Comparison of ENCODE assay signal across 8 mouse cellular contexts in genomic region chr1:180458274-180458673, GRCm38 (mm10). TPM values are rescaled to one million over a fixed set of nuclear protein-coding genes. Genes with fewer than 3 reads are reported as not detected.
DNase-seq lines count a peak whose midpoint lies in the region; ATAC-seq and TF ChIP-seq lines count a peak whose summit lies in the region.

No protein-coding gene starts in this region.

- H3K36me3 ChIP-seq in midbrain, embryonic 11.5 days (ENCODE audit: control insufficient read depth, insufficient read depth, low read length), result no peaks in the 10 kb centered on the region
- H3K36me3 ChIP-seq in midbrain, embryonic 13.5 days, result no peaks in the 10 kb centered on the region
- H3K36me3 ChIP-seq in hindbrain, postnatal 0 days (ENCODE audit: insufficient read depth, low read length), result no peaks in the 10 kb centered on the region
- no peaks in the 10 kb centered on the region for H3K36me3 ChIP-seq in small intestine, adult 2 months (ENCODE audit: control insufficient read depth, insufficient read depth, low read length)

- no peak for ATAC-seq in midbrain, embryonic 11.5 days (ENCODE audit: low FRiP score)
- no peak for ATAC-seq in midbrain, embryonic 13.5 days
- ATAC-seq in hindbrain, postnatal 0 days, result peak; percentile 54; the same call in 1 of the 2 replicates
- ATAC-seq in erythroblast, adult 5-6 weeks (replicated peaks; ENCODE audit: low FRiP score, poor library complexity, severe bottlenecking), result no peak

- H3K4me1 ChIP-seq in midbrain, embryonic 11.5 days (ENCODE audit: control insufficient read depth, insufficient read depth, low read length), result no peaks in the 10 kb centered on the region; the same call in 1 of the 2 replicates
- H3K4me1 ChIP-seq in midbrain, embryonic 13.5 days (replicated peaks), result peaks cover 29% of the 10 kb centered on the region
- peaks cover 26% of the 10 kb centered on the region for H3K4me1 ChIP-seq in hindbrain, postnatal 0 days (ENCODE audit: insufficient read depth, low read length)
- no peaks in the 10 kb centered on the region for H3K4me1 ChIP-seq in small intestine, adult 2 months (ENCODE audit: control insufficient read depth, insufficient read depth, insufficient read length, low read length)

- no peak overlapping the region for H3K9ac ChIP-seq in midbrain, embryonic 11.5 days (ENCODE audit: low read length)
- no peak overlapping the region for H3K9ac ChIP-seq in midbrain, embryonic 13.5 days (replicated peaks)
- H3K9ac ChIP-seq in hindbrain, postnatal 0 days (replicated peaks; ENCODE audit: low read length), result no peak overlapping the region

- no peak overlapping the region for H3K27ac ChIP-seq in midbrain, embryonic 11.5 days (ENCODE audit: low read depth, low read length)
- no peak overlapping the region for H3K27ac ChIP-seq in midbrain, embryonic 13.5 days
- peak overlapping the region; percentile 60; the same call in 1 of the 2 replicates for H3K27ac ChIP-seq in hindbrain, postnatal 0 days
- peak overlapping the region; percentile 73 for H3K27ac ChIP-seq in small intestine, adult 2 months (ENCODE audit: insufficient read depth, low read depth, low read length)

- H3K4me2 ChIP-seq in midbrain, embryonic 11.5 days, result no peak overlapping the region
- H3K4me2 ChIP-seq in midbrain, embryonic 13.5 days (replicated peaks), result no peak overlapping the region
- H3K4me2 ChIP-seq in hindbrain, postnatal 0 days (ENCODE audit: low read depth, low read length), result 0 out of 2 replicates have a peak overlapping the region, but pooled peaks have one; percentile 5

- DNase-seq in embryo, embryonic 10 days (ENCODE audit: low spot score), result peak; percentile 36
- DNase-seq in embryo, embryonic 9.5 days (ENCODE audit: extremely low spot score), result no peak
- DNase-seq in midbrain, embryonic 11.5 days (ENCODE audit: low spot score, missing footprints), result peak; percentile 83
- peak; percentile 61 for DNase-seq in hindbrain, postnatal 0 days (ENCODE audit: low spot score)
- no peak for DNase-seq in adrenal gland, postnatal 25 days

- no peaks in the 10 kb centered on the region for H3K9me3 ChIP-seq in midbrain, embryonic 11.5 days (ENCODE audit: control insufficient read depth, low read length)
- no peaks in the 10 kb centered on the region for H3K9me3 ChIP-seq in midbrain, embryonic 13.5 days
- no peaks in the 10 kb centered on the region for H3K9me3 ChIP-seq in hindbrain, postnatal 0 days (ENCODE audit: low read length)

- H3K4me3 ChIP-seq in midbrain, embryonic 11.5 days (ENCODE audit: low read depth, low read length), result no peak overlapping the region
- no peak overlapping the region for H3K4me3 ChIP-seq in midbrain, embryonic 13.5 days (replicated peaks)
- H3K4me3 ChIP-seq in hindbrain, postnatal 0 days (ENCODE audit: low read length), result no peak overlapping the region
- no peak overlapping the region for H3K4me3 ChIP-seq in small intestine, adult 2 months (ENCODE audit: low read depth, low read length)

- TF ChIP-seq POLR2A in small intestine, adult 2 months (IDR thresholded peaks at IDR 0.05; ENCODE audit: low read depth, low read length), result no peak

- TF ChIP-seq CTCF in hindbrain, postnatal 0 days (IDR thresholded peaks at IDR 0.05; ENCODE audit: low read depth), result no peak
- TF ChIP-seq CTCF in small intestine, adult 2 months (IDR thresholded peaks at IDR 0.05; ENCODE audit: extremely low read depth, insufficient read length, insufficient replicate concordance, low read depth, low read length), result no peak

- H3K27me3 ChIP-seq in midbrain, embryonic 11.5 days (ENCODE audit: control insufficient read depth, insufficient read depth, low read length), result no peaks in the 10 kb centered on the region
- H3K27me3 ChIP-seq in midbrain, embryonic 13.5 days, result no peaks in the 10 kb centered on the region
- H3K27me3 ChIP-seq in hindbrain, postnatal 0 days (ENCODE audit: insufficient read depth, low read length), result no peaks in the 10 kb centered on the region
- no peaks in the 10 kb centered on the region; the same call in 1 of the 2 replicates for H3K27me3 ChIP-seq in small intestine, adult 2 months (ENCODE audit: control insufficient read depth, insufficient read depth, low read length)

- WGBS in midbrain, embryonic 11.5 days, result 63% methylated on average over 6 of the region's 6 CpGs
- 58% methylated on average over 6 of the region's 6 CpGs for WGBS in midbrain, embryonic 13.5 days
- WGBS in hindbrain, postnatal 0 days, result 35% methylated on average over 6 of the region's 6 CpGs
- 49% methylated on average over 6 of the region's 6 CpGs for WGBS in small intestine, adult 2 months

RNA-seq across cellular contexts. Expression of gene Stum, which starts 25.0 kb away (rescaled TPM):
- polyA plus RNA-seq in midbrain, embryonic 11.5 days (2014; fragmentation: Nextera tagmentation; extraction: Ambion mirVana), result 1.0 TPM in 2 replicates
- polyA plus RNA-seq in midbrain, embryonic 13.5 days (2015; fragmentation: Nextera tagmentation; extraction: Ambion mirVana), result 1.6 and 1.7 TPM in 2 replicates
- 105 and 114 TPM in 2 replicates for total RNA-seq in hindbrain, postnatal 0 days (2014; rRNA removed)
- 19.9 and 20.6 TPM in 2 replicates for polyA plus RNA-seq in hindbrain, postnatal 0 days (2015; fragmentation: Nextera tagmentation; extraction: Ambion mirVana)
- polyA plus RNA-seq in small intestine, adult 2 months (2012; rRNA removed), result 14.8 and 15.0 TPM in 2 replicates
- not detected in 2 replicates for total RNA-seq in erythroblast, adult 5-6 weeks (2015; ENCODE audit: low replicate concordance)
- not detected in 2 replicates for total RNA-seq in erythroblast, adult 5-6 weeks (2017; ENCODE audit: low replicate concordance)
- total RNA-seq in adrenal gland, postnatal 25 days (2021), result 0.12 and 0.57 TPM in 2 replicates

Comparison
In these comparisons a context has a peak if more than half of its experiments do, and no peak if none do; other contexts are left out.
1. DNase-seq: peak in embryo, embryonic 10 days (single experiment), midbrain, embryonic 11.5 days (single experiment) and hindbrain, postnatal 0 days (single experiment); none in embryo, embryonic 9.5 days (single experiment) and adrenal gland, postnatal 25 days (single experiment).
2. H3K27ac ChIP-seq: peak in hindbrain, postnatal 0 days (single experiment) and small intestine, adult 2 months (single experiment); none in midbrain, embryonic 11.5 days (single experiment) and midbrain, embryonic 13.5 days (single experiment).